Mouse (Mus musculus) cortical plate, adult 2 months (tissue): ENCODE data around the gene Pole3. TPM values are rescaled to one million over a fixed set of nuclear protein-coding genes. Genes with fewer than 3 reads are reported as not detected.

Experiments
- H3K27ac ChIP-seq: fragments of 200-500 bp; 2 replicates; pipeline ENCODE4 v1.5.1; 2012; ENCODE audit warnings: low read length, control low read depth, inconsistent platforms; ENCODE audit not compliant: insufficient read depth
- H3K4me1 ChIP-seq: fragments of 200-500 bp; 2 replicates; pipeline ENCODE4 v1.6.1; 2011; ENCODE audit warnings: low read length; ENCODE audit not compliant: control insufficient read depth, insufficient read depth
- H3K4me3 ChIP-seq: fragments of 200-500 bp; 2 replicates; pipeline ENCODE4 v1.5.1; 2011; ENCODE audit warnings: mild to moderate bottlenecking, low read length, control low read depth; ENCODE audit not compliant: insufficient read depth
- CTCF ChIP-seq: fragments of 200-500 bp; IDR thresholded peaks from 2 replicates; pipeline ENCODE4 v1.5.1; 2011; ENCODE audit warnings: mild to moderate bottlenecking, control low read depth, low read length; ENCODE audit not compliant: insufficient read depth; ENCODE audit errors: extremely low read depth
- POLR2A ChIP-seq: fragments of 200-500 bp; IDR thresholded peaks from 2 replicates; pipeline ENCODE4 v1.6.1; 2011; ENCODE audit warnings: mild to moderate bottlenecking, low read length, control low read depth; ENCODE audit not compliant: insufficient read depth; ENCODE audit errors: extremely low read depth
- polyA plus RNA-seq: library from polyadenylated mRNA; depleted of rRNA; stranded (reverse); fragments of >200 nt; gene quantifications from 2 replicates; pipeline ENCODE4 v1.2.3, GENCODE M21; 2012

The Pole3 gene
- polyA plus RNA-seq, 1 experiment, result 26.0 TPM

DNA sequence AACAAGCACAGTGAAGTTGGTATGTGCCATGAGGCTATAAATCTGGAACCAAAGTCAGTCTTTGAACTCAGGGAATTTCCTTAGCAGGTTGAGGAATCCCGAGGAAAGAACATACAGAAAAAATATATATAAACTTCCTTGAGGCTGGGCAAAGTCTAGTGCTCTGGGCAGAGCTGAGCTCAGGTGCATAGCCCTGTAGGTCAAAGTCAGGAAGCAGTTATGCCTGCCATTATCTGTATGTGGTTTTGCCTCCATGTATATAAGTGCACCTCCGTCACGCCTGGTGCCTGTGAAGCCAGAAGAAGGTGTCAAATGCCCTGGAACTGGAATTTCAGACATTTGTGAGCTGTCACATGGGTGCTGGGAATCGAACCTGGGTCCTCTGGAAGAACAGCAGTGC lies 24.1 kb downstream of the Pole3 start:
- H3K27ac ChIP-seq, result no peak overlapping the region
- no peak overlapping the region for H3K4me3 ChIP-seq
- no peak for TF ChIP-seq POLR2A
- no peak for TF ChIP-seq CTCF
- peaks cover 5% of the 10 kb centered on the region for H3K4me1 ChIP-seq

DNA sequence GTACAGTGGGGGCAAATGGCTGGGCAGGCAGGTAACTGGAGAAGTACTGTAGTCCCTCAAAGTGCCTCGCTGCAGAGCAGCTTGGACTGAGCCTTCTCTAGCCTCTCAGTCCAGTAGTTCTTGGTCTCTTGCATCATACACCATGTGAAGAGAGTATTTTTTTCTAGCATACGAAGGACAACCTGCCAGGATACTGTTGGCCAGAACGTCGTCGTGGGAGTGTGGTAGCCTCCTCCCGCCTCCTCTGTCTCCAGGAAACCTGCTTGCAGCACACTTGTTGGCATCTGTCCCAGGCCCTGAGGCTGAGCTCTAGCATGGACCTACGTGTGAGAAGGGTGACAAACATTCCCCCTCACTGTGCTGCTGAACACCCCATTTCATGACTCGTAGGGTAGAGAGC lies 28.1 kb downstream of the Pole3 start:
- TF ChIP-seq CTCF (no peak), POLR2A (no peak)
- H3K4me1 ChIP-seq, result peaks cover 5% of the 10 kb centered on the region
- no peak overlapping the region for H3K27ac ChIP-seq
- H3K4me3 ChIP-seq, result no peak overlapping the region

DNA sequence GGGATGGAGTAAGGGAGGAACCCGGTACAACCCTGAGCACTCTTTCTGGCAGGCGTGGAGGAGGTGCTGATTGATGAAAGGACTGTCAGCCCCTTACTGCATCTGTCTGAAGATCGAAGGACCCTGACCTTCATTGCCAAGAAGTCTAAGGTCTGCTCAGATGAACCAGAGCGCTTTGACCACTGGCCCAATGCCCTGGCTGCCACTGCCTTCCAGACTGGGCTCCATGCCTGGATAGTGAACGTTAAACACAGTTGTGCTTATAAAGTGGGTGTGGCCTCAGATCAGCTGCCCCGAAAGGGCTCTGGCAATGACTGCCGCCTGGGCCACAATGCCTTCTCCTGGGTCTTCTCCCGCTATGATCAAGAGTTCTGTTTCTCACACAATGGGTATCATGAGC lies 28.9 kb downstream of the Pole3 start:
- no peak overlapping the region for H3K4me3 ChIP-seq

DNA sequence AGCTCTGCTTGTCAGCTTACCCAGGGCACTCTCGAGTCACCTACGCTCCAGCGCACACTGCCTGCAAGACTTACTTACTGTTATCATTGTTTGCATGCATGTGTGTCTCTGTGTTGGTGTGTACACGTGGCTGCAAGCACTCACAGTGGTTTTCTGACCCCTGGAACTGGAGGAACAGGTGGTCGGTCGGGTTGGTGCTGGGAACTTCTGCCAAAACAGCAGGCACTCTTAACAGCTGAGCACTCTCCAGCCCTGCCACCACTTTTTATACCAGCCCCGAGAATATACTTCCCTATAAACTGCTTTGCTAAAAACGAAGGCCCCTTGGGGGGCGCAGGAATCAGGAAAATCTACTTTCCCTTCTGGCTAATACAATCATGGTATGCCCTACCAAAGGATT lies 30.6 kb downstream of the Pole3 start:
- H3K27ac ChIP-seq, result no peak overlapping the region
- H3K4me1 ChIP-seq, result peaks cover 5% of the 10 kb centered on the region
- H3K4me3 ChIP-seq, result no peak overlapping the region
- no peak for TF ChIP-seq CTCF

More for the DNA sequence above, 28.9 kb downstream of the Pole3 start:
- Histone ChIP-seq H3K4me1 (peaks cover 5% of the 10 kb centered on the region), H3K27ac (no peak overlapping the region)
- TF ChIP-seq POLR2A (no peak), CTCF (no peak)

DNA sequence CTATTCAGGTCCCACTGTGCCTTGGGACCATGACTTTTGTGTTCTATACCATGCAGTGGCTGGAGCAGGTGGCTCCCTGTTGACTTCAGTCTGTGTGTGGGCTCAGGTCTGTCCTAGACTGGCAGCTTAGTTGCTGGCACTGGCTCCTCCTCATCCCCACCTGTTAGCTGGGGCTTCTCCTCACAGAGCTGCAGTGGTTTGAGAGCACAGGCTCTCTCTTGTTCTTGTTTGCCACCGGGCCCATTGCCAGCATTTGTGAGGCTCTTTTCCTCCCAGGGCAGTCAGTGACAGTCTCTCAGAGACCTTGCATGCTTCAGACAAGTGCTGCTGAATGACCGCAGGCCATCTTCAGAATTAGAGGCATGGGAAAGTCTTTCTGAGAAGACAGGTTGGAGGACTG lies 32.2 kb downstream of the Pole3 start:
- Histone ChIP-seq H3K4me3 (no peak overlapping the region), H3K27ac (no peak overlapping the region)
- TF ChIP-seq POLR2A (no peak), CTCF (no peak)

DNA sequence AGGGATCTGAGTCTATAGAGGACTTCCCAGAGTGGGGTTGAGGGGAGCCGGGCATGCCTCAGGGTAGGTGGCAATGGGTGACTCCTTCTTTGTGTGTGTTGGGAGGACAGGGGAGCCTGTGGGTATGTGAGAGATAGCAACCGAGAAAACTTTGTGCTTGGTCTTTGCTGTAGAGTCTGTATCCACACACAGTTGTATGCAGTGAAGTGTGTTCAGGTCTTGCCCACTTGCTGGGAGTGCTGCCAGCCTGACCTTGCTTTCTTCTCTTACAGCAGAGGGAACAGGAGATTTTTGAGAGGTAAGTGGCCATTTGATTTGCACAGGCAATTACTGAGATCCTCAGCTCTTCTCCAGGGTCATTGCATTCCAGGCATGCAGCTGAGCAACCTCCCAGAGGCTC lies 37.0 kb downstream of the Pole3 start:
- TF ChIP-seq POLR2A (no peak), CTCF (no peak)
- Histone ChIP-seq H3K27ac (no peak overlapping the region), H3K4me1 (no peaks in the 10 kb centered on the region), H3K4me3 (no peak overlapping the region)

More for the DNA sequence above, 32.2 kb downstream of the Pole3 start:
- peaks cover 5% of the 10 kb centered on the region for H3K4me1 ChIP-seq

DNA sequence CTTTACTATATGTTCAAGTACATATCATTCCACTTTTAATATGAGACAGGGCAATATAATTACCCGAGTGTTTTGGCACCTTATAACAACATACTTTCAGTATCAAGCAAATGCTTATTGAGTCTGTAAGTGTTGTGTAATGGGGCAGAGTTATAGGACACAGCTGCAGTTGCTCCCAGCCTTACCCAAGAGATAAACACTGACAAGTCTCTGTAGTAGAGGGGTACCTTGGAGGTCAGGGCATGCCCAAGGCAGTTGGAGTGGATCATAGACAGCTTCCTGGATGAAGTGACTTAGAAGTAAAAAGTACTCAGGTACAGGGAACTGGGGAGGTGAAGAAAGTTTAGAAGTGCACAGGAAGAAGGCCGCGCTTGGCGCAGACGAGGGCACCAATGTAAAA lies 37.7 kb downstream of the Pole3 start:
- Histone ChIP-seq H3K27ac (no peak overlapping the region), H3K4me1 (no peaks in the 10 kb centered on the region)
- TF ChIP-seq POLR2A (no peak), CTCF (no peak)

DNA sequence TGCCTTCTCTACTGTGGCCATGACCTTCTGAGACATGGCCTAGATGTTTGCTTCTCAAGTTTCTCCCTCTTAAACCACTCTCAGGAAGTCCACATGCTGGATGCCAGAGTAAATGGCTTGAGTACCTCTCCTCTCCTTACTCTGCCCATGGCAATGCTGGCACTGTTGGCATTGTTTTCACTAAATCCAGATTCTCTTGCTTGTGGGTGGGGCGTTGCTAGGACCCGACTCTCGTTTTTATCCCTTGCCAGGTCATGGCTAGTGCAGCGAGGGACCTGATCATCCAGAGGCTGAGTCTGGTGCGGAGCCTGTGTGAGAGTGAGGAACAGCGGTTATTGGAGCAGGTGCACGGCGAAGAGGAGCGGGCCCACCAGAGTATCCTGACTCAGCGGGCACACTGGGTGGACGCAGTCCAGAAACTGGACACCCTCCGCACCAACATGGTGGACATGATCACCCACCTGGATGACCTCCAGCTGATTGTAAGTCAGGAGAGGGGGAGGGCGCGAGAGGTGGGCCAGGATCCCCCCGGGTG lies 38.6 kb downstream of the Pole3 start:
- H3K27ac ChIP-seq, result no peak overlapping the region
- TF ChIP-seq CTCF, result no peak
- TF ChIP-seq POLR2A, result no peak
- H3K4me3 ChIP-seq, result no peak overlapping the region
- H3K4me1 ChIP-seq, result no peaks in the 10 kb centered on the region

More for the DNA sequence above, 37.7 kb downstream of the Pole3 start:
- H3K4me3 ChIP-seq, result no peak overlapping the region

DNA sequence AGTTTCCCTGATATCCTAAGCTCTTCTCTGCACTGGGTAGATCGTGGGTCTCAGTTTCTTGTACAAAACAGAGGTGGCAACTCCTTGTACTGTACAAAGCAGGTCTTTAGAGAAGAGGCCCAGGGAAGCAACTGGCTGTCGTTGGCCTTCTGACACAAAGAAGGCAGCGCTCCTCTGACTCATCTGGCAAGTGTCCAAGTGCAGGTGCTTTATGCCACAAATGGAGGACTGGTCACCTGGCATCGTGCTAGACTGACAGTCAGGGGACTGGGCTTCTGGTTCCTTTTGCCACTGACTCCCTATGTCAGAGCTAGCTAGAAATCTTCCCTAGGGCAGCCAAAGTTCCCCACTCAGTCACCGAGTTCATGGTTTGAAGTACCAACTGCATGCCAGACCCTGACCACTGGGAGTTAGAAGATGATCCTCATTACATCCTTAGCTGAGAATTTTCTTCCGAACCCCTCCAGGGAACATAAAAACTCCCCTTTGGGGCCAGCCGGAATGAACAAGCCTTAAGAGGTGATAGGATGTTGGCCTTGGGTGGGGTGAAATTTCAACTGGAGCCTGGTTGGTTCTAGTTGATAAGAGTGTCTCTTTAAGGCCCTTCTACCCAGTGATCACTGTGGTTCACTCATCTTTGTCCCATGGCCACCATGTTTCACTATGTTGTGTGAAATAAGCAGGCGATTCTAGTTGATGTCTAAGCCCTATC lies 39.3 kb downstream of the Pole3 start:
- no peak for TF ChIP-seq POLR2A
- no peak for TF ChIP-seq CTCF
- H3K27ac ChIP-seq, result no peak overlapping the region
- H3K4me3 ChIP-seq, result no peak overlapping the region
- no peaks in the 10 kb centered on the region for H3K4me1 ChIP-seq

DNA sequence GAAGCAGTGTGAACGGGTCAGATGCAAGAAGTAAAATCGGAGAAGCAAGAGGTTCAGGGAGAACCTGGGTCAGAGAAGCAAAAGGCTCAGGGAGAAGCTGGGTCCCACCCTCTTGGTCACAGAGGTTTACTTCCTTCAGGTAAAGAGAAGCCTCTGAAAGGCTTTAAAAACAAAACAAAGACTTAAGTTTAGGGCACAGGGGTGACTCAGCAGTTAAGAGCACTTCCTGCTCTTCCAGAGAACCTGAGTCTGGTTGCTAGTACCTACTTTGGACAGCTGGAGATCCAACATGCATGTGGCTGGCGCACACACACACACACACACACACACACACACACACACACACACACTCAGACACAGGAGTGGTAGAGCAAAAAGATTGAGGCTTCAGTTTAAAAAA lies 39.9 kb downstream of the Pole3 start:
- Histone ChIP-seq H3K4me1 (no peaks in the 10 kb centered on the region), H3K27ac (no peak overlapping the region)

More for the DNA sequence above, 39.9 kb downstream of the Pole3 start:
- H3K4me3 ChIP-seq, result no peak overlapping the region
- TF ChIP-seq CTCF, result no peak
- TF ChIP-seq POLR2A, result no peak
